Mouse (Mus musculus) embryonic fibroblast, embryonic 13.5 days (primary cell): ENCODE results near the gene Ints11.

ENCODE experiments used
- CTCF ChIP-seq: IDR thresholded peaks from 2 replicates; pipeline ENCODE4 v1.5.1; 2011; ENCODE audit warnings: mild to moderate bottlenecking, control low read depth, low read length, moderate library complexity, borderline replicate concordance; ENCODE audit not compliant: insufficient read depth
- POLR2A ChIP-seq: IDR thresholded peaks from 2 replicates; pipeline ENCODE4 v1.6.1; 2011; ENCODE audit warnings: low read depth, mild to moderate bottlenecking, control low read depth, low read length, moderate library complexity

DNA sequence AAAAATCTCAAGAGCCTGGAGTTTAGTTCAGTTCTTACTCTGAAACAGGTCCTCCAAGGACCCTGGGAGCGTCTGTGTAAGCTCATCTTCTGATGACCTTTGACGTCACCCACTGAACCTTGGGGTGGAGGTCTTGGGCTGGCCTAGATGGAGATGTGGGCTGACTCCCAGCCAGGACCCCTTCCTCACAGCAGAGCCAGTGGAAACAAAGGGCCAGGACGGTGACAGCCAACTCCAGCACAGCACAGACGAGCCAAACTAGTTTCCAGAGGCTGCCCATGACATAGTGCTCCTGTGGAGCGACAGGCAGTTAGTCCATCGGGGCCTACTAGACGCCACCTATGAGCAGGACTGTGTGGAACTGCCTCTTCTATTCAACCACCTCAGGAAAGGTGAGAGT, 38.9 kb downstream of the Ints11 start:
- no peak for TF ChIP-seq CTCF
- TF ChIP-seq POLR2A: no peak
